Mouse (Mus musculus) limb, embryonic 15.5 days (tissue): Measurements from ENCODE around the gene Crk. TPM values are rescaled to one million over a fixed set of nuclear protein-coding genes. Genes with fewer than 3 reads are reported as not detected.

ENCODE experiments used
- ATAC-seq: fragments of 200-750 bp; cut with Nextera tagmentation; 2 replicates; pipeline ENCODE4 v1.8.0; 2017; ENCODE audit warnings: low read depth, moderate TSS enrichment; ENCODE audit not compliant: insufficient number of reproducible peaks, low FRiP score, low TSS enrichment
- H3K27ac ChIP-seq: fragments of 300-500 bp; sonication (generic); 2 replicates; pipeline ENCODE4 v1.5.1; 2015; ENCODE audit warnings: moderate library complexity, mild to moderate bottlenecking, inconsistent platforms
- H3K27me3 ChIP-seq: fragments of 300-500 bp; sonication (generic); 2 replicates; pipeline ENCODE4 v1.6.1; 2015; ENCODE audit warnings: inconsistent platforms
- H3K36me3 ChIP-seq: fragments of 300-500 bp; sonication (generic); 2 replicates; pipeline ENCODE4 v1.6.1; 2015; ENCODE audit warnings: inconsistent platforms
- H3K4me1 ChIP-seq: fragments of 300-500 bp; sonication (generic); 2 replicates; pipeline ENCODE4 v1.6.1; 2015; ENCODE audit warnings: inconsistent platforms
- H3K4me2 ChIP-seq: fragments of 300-500 bp; sonication (generic); 2 replicates; pipeline ENCODE4 v1.6.1; 2015; ENCODE audit warnings: mild to moderate bottlenecking, inconsistent platforms
- H3K4me3 ChIP-seq: fragments of 300-500 bp; sonication (generic); 2 replicates; pipeline ENCODE4 v1.5.1; 2015; ENCODE audit warnings: mild to moderate bottlenecking, inconsistent platforms
- H3K9ac ChIP-seq: fragments of 300-500 bp; sonication (generic); 2 replicates; pipeline ENCODE4 v1.6.1; 2015; ENCODE audit warnings: inconsistent platforms
- H3K9me3 ChIP-seq: fragments of 300-500 bp; sonication (generic); 2 replicates; pipeline ENCODE4 v1.6.1; 2016; ENCODE audit warnings: inconsistent platforms
- WGBS: fragments of 180-500 bp; shearing (Covaris S2); methylation state at CpG from one replicate; pipeline ENCODE4 v1.1.7; 2015; 5-methylcytosine and 5-hydroxymethylcytosine counted together
- polyA plus RNA-seq: library from polyadenylated mRNA; unstranded; fragments of >200 nt; fragmentation: Nextera tagmentation; extraction: Ambion mirVana; gene quantifications from 2 replicates; pipeline ENCODE4 v1.2.1, GENCODE M21; 2015

The Crk gene
- 109 and 117 TPM in 2 replicates for polyA plus RNA-seq

GRCm38 (mm10) chr11:75678747-75679438 lies at the start of gene Crk:
Gene Crk, plus strand, starts transcription at chr11:75679259.
- no peaks in the 10 kb centered on the region for H3K9me3 ChIP-seq
- peaks cover 15% of the 10 kb centered on the region; the same call in 1 of the 2 replicates for H3K36me3 ChIP-seq
- peak within 1 kb of the TSS; percentile 98 for H3K4me3 ChIP-seq
- no peaks in the 10 kb centered on the region for H3K27me3 ChIP-seq
- H3K27ac ChIP-seq: peak within 1 kb of the TSS; percentile 96
- H3K4me1 ChIP-seq: peaks cover 13% of the 10 kb centered on the region
- peak within 1 kb of the TSS; percentile 95 for H3K9ac ChIP-seq
- peak within 1 kb of the TSS; percentile 64 for H3K4me2 ChIP-seq
- under 1% methylated on average over 54 of the region's 55 CpGs for WGBS
- ATAC-seq: peak; percentile 97

DNA sequence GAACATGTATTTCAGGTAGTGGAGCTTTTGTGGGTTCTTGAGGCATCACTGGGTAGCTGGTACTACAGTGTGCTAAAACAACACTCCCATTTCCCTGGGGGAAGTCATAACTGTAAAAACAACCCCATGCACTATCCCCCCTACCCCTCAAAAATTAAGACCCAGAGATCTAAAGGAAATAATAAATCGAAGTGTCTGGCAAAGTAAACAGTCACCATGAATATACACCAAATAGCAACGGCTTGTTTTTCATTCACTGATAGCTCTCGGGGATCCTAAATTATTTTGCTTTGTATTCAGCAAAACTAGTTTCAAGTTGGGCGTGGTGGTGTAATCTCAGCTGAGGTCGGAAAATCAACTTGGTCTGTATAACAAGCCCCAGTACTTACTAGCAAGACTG lies 49.0 kb upstream of the Crk start:
- Histone ChIP-seq H3K36me3 (peaks cover 53% of the 10 kb centered on the region), H3K27ac (peak overlapping the region; percentile 88), H3K9me3 (no peaks in the 10 kb centered on the region), H3K4me1 (peaks cover 22% of the 10 kb centered on the region), H3K9ac (peak overlapping the region; percentile 55; the same call in 1 of the 2 replicates), H3K4me3 (peak overlapping the region; percentile 81), H3K27me3 (no peaks in the 10 kb centered on the region), H3K4me2 (peak overlapping the region; percentile 74)
- no peak for ATAC-seq
- 8% methylated on average over 5 of the region's 5 CpGs for WGBS

DNA sequence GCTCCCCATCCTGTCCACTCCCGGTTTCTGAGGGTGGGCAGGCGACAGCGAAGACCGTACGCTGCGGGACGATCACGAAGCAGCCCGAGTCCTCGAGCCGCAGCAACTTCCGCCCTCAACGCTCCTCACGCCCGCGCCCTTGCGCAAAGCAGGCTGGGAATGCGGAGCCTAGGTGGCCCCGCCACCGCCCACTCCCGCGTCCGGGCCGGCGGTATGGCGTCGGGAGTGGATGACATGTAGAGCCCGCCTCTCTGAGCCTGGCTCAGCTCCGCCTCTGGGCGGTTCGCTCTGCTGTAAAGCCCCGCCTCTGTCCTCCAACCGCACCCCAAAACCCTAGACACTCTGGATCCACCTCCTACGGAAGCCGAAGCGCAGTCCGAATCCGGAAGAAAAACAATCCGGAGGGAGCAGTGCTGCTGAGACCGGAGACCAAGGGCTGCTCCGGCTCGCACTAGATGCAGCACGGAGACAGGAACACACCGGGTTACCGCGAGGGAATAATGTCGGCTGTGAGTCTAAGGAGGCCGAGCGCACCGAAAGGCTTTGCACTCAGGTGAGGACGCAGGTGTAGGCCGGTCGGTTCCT lies 48.3 kb upstream of the Crk start, which contains the start of gene Inpp5k:
Gene Inpp5k (plus strand): TSS at position 344 of the 585 bp plus-strand sequence.
- peak; percentile 99 for ATAC-seq
- WGBS: under 1% methylated on average over 53 of the region's 53 CpGs
- Histone ChIP-seq H3K4me2 (peak within 1 kb of the TSS; percentile 74), H3K9me3 (no peaks in the 10 kb centered on the region), H3K4me3 (peak within 1 kb of the TSS; percentile 81), H3K9ac (peak within 1 kb of the TSS; percentile 60), H3K27ac (peak within 1 kb of the TSS; percentile 88), H3K4me1 (peaks cover 22% of the 10 kb centered on the region), H3K27me3 (no peaks in the 10 kb centered on the region), H3K36me3 (peaks cover 47% of the 10 kb centered on the region)

DNA sequence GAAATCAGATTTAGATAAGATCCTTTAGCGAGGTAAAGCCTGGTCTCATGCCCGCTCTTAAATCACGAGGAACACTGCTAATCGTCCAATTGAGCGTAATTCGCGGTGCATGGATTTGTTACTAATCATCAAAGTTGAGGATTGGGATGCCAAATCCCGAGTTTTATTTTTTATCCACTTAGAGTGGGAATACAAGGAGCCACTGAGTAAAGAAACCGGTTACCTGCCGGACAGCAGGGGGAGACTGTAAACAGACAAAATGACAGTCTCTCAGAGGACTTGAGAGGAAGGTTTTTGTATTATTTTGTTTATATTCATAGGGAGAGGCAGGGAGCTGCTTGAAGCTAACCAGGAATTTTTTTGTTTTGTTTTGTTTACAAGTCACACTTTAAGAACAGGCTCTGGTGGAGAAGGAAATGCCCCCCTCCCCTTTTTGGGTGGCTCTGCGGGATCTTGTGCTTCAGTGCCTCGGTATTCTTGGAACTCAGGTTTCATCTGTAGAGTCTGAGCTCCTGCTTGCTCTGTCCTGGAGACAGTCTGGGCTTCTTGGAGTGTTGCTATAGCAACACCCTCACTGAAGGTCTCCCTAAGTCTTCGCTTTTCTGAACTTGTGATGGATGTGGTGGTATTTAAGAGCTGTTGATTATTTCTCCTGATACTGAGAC lies 47.4 kb upstream of the Crk start:
- peak overlapping the region; percentile 60 for H3K9ac ChIP-seq
- H3K4me1 ChIP-seq: peaks cover 22% of the 10 kb centered on the region
- no peaks in the 10 kb centered on the region for H3K27me3 ChIP-seq
- H3K27ac ChIP-seq: peak overlapping the region; percentile 64; the same call in 1 of the 2 replicates
- WGBS: 12% methylated on average over 13 of the region's 13 CpGs
- no peaks in the 10 kb centered on the region for H3K9me3 ChIP-seq
- no peak for ATAC-seq
- peaks cover 41% of the 10 kb centered on the region for H3K36me3 ChIP-seq
- H3K4me2 ChIP-seq: peak overlapping the region; percentile 74
- H3K4me3 ChIP-seq: peak overlapping the region; percentile 81

GRCm38 (mm10) chr11:75632921-75633320 lies 46.1 kb upstream of the Crk start:
- Histone ChIP-seq H3K9ac (no peak overlapping the region), H3K4me3 (no peak overlapping the region), H3K9me3 (no peaks in the 10 kb centered on the region), H3K4me2 (no peak overlapping the region), H3K4me1 (peaks cover 22% of the 10 kb centered on the region), H3K36me3 (peaks cover 36% of the 10 kb centered on the region), H3K27ac (no peak overlapping the region), H3K27me3 (no peaks in the 10 kb centered on the region)
- 87% methylated on average over 5 of the region's 5 CpGs for WGBS
- no peak for ATAC-seq

DNA sequence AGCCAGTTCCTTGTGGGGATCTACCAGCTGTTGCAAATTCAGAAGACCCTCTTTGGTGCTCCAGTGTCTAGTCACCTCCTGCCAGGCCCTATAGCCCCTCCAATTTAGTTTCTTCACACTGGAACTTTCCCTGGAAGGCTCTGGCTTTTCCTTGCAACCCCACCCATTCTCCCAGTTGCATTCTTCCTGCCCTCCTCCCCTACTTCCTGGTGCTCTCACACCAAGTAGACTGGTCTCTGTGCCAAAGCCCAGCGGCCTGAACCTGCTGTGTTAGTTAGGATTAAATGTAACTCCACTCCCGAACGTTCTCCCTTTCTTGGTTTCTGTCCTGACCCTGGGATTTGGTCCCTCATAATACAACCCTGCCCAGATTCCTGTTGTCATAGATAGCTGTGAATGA lies 44.3 kb upstream of the Crk start:
- no peaks in the 10 kb centered on the region for H3K9me3 ChIP-seq
- no peak for ATAC-seq
- WGBS: 76% methylated on average over 3 of the region's 3 CpGs
- H3K9ac ChIP-seq: no peak overlapping the region
- no peak overlapping the region for H3K4me2 ChIP-seq
- H3K27ac ChIP-seq: no peak overlapping the region
- H3K27me3 ChIP-seq: no peaks in the 10 kb centered on the region
- H3K4me3 ChIP-seq: no peak overlapping the region
- H3K36me3 ChIP-seq: peaks cover 35% of the 10 kb centered on the region
- peaks cover 17% of the 10 kb centered on the region for H3K4me1 ChIP-seq

- Histone ChIP-seq H3K27ac (no peak overlapping the region), H3K36me3 (peaks cover 38% of the 10 kb centered on the region), H3K27me3 (no peaks in the 10 kb centered on the region), H3K4me3 (no peak overlapping the region), H3K4me1 (peaks cover 13% of the 10 kb centered on the region), H3K9me3 (no peaks in the 10 kb centered on the region), H3K4me2 (no peak overlapping the region), H3K9ac (no peak overlapping the region)
- WGBS: 58% methylated on average over 11 of the region's 11 CpGs
- no peak for ATAC-seq
These were observed 43.7 kb upstream of the Crk start for GRCm38 (mm10) chr11:75635315-75635714.

DNA sequence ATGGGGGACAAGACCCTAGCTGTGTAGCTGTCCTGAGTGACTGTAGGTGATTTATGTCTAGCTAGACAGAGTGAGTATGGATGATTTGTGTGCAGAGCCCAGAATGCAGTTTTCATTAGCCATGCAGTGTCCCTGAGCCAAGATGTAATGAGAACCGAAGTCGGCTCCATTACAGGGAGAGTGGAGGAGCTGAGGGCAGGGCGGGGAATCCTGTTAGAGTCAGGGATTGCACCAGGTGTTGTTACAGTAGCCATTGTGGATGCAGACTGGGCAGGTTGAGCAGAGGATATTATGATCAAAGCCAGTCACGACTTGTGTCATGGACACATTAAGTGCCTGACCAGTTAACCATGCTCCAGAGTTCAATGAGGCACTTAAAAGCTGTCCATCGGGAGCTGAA lies 35.7 kb upstream of the Crk start:
- no peaks in the 10 kb centered on the region for H3K27me3 ChIP-seq
- H3K27ac ChIP-seq: no peak overlapping the region
- H3K9ac ChIP-seq: no peak overlapping the region
- ATAC-seq: no peak
- no peaks in the 10 kb centered on the region for H3K9me3 ChIP-seq
- H3K4me2 ChIP-seq: no peak overlapping the region
- peaks cover 40% of the 10 kb centered on the region for H3K36me3 ChIP-seq
- 0 out of 2 replicates have a peak, but pooled peaks cover 7% of the 10 kb centered on the region for H3K4me1 ChIP-seq
- WGBS: 69% methylated on average over 5 of the region's 5 CpGs
- H3K4me3 ChIP-seq: no peak overlapping the region

GRCm38 (mm10) chr11:75644684-75645083 lies 34.4 kb upstream of the Crk start:
- ATAC-seq: no peak
- no peak overlapping the region for H3K4me3 ChIP-seq
- no peak overlapping the region for H3K27ac ChIP-seq
- H3K4me1 ChIP-seq: 0 out of 2 replicates have a peak, but pooled peaks cover 7% of the 10 kb centered on the region
- no peak overlapping the region for H3K9ac ChIP-seq
- H3K9me3 ChIP-seq: no peaks in the 10 kb centered on the region
- WGBS: 78% methylated on average over 9 of the region's 9 CpGs
- H3K27me3 ChIP-seq: no peaks in the 10 kb centered on the region
- peaks cover 36% of the 10 kb centered on the region for H3K36me3 ChIP-seq
- no peak overlapping the region for H3K4me2 ChIP-seq

DNA sequence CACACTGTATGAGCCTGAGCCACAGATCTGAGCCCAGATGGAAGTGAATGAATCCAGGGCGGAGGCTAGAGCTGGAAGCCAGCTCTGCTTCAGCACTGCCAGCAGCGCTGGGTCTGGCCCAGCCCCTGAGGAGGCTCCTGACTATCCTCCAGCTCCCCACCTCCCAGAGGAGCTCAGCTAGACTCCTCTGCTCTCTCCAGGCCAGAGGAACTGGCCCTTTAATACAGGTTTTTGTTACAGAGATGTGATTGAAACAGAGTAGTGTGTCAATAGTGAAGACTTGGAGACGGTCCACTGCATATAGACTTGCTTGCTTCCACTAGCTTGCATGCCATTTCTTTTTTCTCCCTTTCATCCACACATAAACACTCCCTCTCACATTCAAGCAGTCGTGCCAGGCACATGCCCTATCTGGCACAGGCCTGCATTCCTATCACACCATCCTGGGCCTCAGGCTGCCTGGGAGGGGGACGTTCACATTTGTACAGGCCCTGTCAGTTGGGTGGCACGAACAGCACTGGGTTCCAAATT lies 31.3 kb upstream of the Crk start:
- Histone ChIP-seq H3K4me1 (peaks cover 27% of the 10 kb centered on the region), H3K4me3 (no peak overlapping the region), H3K36me3 (peaks cover 27% of the 10 kb centered on the region), H3K4me2 (no peak overlapping the region), H3K27ac (peak overlapping the region; percentile 38; the same call in 1 of the 2 replicates), H3K27me3 (peaks cover 7% of the 10 kb centered on the region; the same call in 1 of the 2 replicates), H3K9me3 (no peaks in the 10 kb centered on the region), H3K9ac (no peak overlapping the region)
- 54% methylated on average over 6 of the region's 6 CpGs for WGBS
- no peak for ATAC-seq

DNA sequence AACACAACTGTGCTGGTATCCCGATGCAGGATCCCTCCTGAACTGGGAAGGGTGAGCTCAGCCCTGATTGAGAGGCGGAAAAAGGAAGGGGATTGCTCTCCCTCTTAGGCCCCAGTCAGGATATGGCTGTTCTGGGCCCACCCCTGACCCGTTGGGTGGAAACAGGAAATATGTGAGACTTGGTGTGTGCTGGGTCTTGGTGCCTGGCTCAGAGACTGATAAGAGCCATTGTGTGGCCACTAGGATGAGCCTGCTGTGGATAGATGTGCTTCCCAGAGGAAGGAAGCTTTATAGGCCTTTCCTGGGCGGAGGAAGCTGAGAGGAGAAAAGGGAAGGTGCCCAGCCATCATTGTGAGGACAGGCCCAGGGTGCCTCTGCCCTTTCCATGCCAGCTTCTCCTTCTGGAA lies 29.9 kb upstream of the Crk start:
- peaks cover 12% of the 10 kb centered on the region; the same call in 1 of the 2 replicates for H3K27me3 ChIP-seq
- H3K9me3 ChIP-seq: no peaks in the 10 kb centered on the region
- H3K27ac ChIP-seq: peak overlapping the region; percentile 2; the same call in 1 of the 2 replicates
- peaks cover 27% of the 10 kb centered on the region for H3K36me3 ChIP-seq
- no peak overlapping the region for H3K9ac ChIP-seq
- no peak overlapping the region for H3K4me3 ChIP-seq
- no peak overlapping the region for H3K4me2 ChIP-seq
- no peak for ATAC-seq
- H3K4me1 ChIP-seq: peaks cover 39% of the 10 kb centered on the region
- WGBS: 74% methylated on average over 4 of the region's 4 CpGs
